Mouse (Mus musculus) cerebellum, adult (tissue): ENCODE measurements around the gene Cdk5r1.

Experiments used
- ATAC-seq: cut with Nextera tagmentation; 2 replicates; pipeline ENCODE4 v1.9.2; 2017; ENCODE audit warnings: mild to moderate bottlenecking, moderate library complexity, mixed read lengths; ENCODE audit not compliant: insufficient number of reproducible peaks, low FRiP score, low TSS enrichment

Cdk5r1 gene

DNA sequence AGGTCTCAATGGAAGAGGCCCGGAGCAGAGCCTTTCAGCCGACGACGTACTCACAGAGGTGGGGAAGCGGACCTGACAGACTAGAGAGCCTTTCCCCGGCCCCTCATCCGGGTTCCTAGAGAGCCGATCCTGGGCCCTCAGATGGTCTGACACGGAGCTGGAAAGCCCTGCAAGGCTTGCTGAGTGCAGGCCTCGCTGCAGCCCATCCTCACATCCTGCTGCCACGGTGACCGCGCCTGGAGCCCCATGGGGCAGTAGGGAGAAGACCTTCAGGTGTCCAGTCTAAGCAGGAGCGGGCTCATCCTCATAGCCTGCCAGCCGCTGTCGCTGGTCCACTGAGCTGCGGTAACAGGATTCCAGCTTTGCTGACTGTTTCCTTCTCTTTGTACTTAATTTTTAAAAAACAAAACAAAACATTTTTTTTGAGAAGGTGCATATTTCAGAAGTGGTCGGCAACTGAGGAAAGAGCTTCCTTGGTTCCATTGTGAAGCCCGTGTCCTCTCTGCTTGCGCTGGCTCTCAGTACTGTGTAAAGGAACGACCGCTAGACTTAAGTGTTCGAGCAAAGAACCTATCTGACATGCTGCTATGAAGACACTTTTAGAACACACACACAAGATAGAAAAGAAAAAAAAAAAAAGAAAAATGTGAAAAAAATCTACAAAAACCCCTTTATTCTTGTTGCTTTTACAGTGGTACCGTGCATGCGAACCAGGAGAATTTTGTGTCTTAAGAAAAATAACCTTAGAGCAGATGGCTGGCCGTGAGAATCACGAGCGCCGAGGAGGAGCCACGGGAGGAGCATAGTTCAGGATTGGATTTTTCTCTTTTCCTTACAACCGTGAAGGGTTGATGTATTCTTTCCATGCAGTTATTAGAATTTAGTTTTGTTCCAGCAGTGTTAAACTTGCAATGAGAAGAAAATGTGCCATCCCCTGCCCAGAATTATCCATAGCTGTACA lies 3.4 kb downstream of the Cdk5r1 start:
- no peak for ATAC-seq

DNA sequence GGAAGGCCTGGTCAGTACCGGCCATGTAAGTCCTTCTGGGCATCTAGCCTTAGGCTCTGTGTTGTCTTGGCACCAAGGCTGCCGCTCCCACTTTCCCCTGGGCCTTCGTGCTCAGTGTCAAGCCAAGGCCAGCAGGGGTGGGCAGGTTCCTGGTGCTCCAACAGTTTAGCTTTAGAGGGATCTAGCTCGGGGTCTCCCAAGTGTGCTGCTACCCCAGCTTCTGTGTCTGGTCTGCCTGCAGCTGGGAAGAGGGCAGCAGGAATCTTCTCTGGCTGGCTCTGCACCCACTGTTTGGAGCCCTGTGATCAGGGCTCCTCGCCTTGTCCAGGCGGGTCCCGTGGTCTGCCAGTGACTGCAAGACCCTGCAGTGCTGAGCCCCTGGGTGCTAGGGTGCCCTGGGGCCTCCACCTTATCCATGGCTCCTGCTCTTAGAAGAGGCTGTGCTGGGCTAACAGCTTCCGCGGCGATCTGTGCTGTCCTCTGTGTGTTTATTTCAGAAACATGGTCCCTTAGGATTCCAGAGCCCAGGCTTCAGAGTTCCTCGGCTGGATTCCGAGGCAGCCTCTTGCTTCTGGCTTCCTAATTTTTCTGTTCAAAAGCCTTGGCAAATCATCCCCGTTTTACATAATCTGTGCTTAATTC lies 4.7 kb downstream of the Cdk5r1 start:
- ATAC-seq: no peak

DNA sequence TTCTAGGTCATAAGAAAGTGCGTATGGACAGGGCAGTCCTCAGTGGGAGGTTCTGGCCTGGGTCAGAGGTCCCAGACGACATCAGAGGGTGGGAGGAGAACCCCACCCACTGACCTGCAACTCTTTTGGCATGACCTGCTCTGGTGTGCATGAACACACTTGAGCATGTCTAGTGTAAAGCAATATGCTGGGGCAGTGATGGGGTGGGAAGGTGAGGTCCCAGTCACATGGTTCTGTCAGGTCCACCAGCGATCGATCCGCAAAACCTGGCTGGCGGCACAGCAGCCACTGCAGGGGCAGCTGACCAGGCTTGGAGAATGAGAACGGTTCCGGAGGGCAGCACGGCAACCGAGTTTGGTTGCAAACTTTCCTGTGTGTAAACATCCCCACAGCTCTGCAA lies 5.5 kb downstream of the Cdk5r1 start:
- no peak for ATAC-seq

DNA sequence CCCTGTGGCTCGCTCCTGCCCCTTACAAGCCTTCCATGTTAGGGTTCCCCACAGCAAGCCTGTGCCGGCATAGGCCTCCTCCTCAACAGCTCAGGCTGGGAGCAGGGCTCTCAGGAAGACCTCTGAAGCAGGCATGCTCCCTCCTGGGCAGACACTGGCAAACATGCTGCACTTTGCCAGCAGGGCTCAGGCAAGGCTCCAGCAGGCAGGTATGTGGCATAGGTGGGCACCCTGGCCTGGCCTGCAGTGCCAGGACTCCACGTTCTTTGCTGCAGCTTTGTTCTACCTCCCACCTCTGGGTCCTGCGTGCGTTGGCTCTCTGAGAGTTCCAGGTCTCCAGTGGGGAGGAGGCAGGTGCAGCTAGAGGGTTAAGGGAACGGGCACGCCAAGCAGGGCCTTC lies 6.1 kb downstream of the Cdk5r1 start:
- no peak for ATAC-seq

DNA sequence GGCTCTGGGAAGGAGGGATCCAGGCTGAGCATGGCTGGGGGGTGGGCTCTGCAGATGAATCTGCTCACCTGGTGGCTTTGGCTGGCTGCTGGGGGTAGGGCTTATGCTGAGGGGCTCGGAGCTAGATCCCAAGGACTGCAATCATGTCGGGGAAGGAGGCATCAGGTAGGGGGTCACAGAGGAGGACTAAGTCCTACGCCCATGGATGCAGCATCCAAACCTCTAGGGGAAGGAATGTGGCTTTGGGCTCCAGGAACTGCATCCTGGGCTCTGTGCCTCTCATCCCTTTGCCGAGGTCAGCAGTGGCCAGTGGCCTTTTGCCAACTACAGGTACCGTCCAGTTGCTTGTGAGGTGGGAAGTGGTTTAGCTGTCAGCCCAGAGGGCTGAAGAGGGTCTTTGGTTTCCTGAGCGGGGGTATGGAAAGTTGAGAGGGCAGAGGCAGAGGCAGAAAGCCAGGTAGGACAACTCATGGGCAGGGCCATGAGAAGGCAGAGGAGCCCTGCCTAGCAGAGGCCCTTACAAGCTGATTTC lies 6.8 kb downstream of the Cdk5r1 start:
- no peak for ATAC-seq

DNA sequence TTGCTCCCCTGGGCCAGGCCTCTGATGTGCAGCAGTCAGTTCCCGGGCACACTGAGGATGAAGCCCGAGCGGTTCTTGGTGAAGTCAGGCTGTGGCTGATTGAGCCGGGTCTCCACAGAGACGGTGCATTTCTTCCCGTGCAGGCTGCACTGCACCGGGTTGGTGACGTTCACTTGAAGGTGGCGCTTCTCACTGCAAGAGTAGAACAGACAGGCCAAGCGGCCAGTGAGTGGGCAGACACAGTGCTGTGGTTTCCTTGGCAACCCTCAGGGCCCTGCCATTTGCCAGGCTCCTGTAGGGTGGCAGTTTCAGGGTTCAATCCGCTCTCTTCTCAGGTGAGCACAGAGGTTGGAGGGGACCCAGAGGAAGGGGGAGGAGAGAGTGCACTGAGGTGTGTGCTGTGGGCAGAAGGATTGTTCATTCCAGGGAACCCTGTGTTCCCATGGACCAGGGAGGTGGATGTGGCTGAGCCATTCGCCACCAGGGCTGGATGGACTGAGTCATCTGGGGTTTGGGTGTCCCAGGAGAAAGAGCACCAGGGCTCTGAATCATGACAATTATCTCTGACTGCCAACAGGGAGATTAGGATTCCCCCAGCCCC lies 7.5 kb downstream of the Cdk5r1 start:
- peak; percentile 87 for ATAC-seq

DNA sequence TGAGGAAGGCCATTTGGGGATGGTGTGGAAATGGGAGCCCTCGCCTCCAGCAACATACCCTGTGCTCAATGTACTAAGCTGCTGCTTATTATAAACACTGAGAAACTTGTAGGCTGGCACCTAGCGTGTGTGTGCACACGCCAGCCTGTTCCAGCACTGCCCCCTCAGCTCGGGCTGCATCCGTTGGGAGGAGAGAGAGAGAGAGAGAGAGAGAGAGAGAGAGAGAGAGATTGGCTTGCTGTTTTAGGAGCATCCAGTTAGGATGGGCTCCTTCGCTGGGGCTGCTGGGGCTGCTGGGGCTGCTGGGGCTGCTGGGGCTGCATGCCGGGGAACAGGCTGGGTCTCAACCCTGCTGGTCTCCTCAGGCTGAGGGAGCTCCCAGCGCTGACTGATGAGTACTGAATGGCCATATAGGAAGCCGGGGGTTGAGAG lies 8.3 kb downstream of the Cdk5r1 start:
- ATAC-seq: no peak

DNA sequence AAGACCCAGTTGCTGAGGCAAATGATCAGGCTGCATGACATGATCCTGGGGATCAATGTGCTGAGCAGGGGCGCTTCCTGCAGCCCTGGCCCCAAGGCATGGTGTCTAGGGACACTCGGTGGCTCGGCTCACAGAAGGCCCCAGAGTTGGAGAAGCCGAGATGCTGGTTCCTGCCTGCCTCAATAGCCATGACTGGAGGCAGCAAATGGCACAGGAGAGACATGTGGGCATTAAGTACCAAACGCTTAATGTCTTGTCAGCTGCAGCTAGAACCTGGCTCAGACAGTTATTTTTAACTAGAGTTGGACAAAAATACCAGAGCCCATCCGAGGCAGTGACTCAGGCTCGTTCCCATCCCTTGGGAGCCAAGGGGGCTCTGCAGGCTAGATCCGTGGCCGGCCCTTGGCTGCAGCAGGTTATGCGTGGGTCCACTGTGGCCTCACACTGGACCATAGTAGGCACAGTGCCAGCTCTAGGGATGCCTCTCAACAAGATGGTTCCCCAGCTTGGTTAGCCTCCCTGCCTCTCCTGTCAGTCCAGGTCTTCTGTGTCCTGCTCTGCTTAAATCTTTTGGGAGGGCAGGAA lies 8.9 kb downstream of the Cdk5r1 start:
- no peak for ATAC-seq

DNA sequence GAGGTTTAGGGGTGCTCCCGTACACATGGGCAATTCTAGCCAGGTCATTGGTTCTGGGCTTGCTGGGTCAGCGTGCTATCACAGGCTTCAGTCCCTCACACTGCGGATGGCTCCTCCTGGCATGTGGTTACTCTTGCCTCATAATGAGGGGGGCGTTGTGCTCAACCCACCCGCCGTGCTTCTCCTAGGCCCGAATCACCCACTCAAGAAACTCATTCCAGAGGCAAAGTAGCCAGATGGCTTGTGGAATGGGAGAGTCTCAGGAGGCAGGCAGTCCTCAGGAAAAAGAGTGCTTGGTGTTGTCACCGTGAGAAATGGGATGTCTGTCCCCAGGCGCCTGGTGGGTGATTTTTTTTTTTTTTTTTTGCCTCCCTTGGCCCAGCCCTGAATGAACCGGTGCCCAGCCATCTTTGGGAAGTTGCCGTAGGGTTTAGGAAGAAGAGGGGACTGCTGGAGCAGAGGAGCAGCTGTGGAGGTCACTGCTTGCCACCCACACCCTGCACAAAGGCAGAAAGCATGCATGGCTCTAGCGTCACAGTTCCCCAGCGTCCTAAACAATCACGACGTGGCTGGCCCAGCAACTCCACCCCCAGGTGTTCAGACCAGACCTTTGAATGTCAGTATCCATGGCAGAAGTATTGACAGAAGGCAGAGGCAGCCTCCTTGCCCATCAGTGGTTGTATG lies 11.2 kb downstream of the Cdk5r1 start:
- ATAC-seq: no peak

DNA sequence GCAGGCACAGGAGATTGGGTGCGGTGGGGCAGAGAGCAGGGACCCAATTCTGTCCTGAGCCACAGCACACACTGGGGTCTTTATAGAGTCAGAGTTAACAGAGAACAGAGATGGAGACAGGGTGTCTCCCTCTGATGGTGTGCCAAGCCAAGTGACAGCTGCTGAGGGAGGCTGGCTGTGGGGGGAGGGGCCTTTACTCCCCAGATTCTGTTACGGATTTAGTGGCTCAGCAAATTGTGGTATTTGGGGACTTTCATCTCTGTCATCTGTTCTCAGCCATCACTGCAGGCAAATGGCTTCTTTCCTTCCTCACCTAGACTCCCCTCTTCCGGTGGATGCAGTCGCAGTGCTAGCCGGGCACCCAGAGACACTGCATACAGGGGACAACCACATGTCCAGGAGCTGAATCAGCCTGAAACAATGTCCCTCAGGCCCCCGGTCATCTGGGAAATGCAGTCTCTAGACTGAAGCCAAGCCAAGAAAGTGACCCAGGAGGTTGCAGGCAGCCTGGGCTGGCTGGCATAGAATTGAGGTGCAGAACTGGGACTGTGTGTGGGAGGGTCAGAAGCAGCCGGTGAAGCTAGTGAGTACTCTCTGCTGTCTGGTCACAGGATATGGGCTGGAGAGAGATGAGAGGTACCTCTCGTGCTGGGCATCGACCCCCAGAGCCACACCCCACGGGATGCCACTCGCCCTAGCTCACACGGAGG lies 12.5 kb downstream of the Cdk5r1 start:
- ATAC-seq: no peak

DNA sequence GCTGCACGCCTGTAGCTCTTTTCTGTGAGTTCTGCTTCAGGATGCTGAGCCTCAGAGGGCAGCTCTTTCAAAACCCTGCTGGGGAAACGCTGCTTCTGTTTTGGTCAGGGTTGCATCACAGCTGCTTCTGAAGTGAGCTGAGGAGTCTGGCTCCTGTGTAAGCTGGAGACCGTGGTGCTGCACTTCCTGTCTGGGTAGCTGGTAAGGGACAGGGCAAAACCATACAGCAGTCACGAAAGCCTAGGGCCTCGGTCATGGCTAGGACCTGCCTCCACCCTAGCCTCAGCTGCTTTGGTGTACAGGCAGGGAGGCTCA lies 13.0 kb downstream of the Cdk5r1 start:
- ATAC-seq: no peak

DNA sequence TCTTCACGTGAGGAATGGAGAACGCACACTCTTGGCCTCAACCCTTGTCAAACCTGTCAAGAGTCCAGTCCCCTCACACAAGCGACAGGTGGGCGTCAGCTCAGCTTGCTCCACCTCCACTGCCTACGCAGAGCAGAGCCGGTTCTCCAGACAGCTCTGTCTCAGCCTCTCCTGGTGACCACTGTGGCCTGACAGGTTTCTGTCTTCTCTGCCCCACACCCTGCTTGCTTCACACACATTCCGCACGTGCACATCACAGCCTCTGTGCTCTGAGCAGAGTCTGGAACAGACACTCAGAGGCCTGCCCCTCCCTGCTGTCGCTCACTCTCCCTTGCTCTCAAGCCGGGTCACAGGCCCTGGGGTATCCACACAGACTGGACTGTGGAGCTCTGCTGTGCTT lies 14.0 kb downstream of the Cdk5r1 start:
- no peak for ATAC-seq

DNA sequence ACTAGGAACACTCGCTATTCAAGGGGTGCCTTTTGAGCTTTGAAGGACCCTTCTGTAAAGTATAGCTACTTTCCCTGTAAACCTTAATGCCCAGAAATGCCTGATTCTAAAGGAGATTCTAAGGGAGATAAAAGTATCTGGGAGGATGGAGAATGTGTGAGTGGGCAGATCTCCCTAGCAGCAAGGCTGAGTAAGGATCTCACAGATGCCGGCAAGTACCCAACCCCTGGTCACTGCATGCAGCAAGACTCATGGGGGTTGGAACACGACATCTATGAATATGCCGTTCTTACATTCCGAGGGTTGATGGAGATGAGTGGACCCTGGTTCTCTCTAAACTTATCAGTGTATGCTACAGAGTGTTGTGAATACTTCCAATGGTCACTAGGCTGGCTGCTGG lies 16.4 kb downstream of the Cdk5r1 start:
- ATAC-seq: no peak

DNA sequence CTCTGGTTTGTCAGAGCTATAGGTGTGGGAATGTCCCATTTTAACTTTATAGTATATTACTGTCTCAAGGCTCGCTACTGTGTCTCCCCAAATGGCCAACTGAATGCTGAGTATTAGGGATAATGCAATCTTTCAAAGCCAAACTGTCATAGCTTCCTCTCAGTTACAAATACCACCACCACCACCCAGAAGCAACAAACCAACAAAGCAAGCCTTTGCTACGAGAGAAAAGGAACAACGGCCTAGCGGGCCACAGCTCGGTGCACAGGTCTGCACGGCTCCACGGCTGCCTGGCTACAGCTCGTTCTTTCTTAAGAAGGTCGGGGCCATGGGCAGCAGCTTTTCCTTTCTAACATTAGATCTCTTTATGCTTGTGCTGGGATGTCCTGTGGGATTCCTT lies 18.0 kb downstream of the Cdk5r1 start:
- ATAC-seq: no peak

DNA sequence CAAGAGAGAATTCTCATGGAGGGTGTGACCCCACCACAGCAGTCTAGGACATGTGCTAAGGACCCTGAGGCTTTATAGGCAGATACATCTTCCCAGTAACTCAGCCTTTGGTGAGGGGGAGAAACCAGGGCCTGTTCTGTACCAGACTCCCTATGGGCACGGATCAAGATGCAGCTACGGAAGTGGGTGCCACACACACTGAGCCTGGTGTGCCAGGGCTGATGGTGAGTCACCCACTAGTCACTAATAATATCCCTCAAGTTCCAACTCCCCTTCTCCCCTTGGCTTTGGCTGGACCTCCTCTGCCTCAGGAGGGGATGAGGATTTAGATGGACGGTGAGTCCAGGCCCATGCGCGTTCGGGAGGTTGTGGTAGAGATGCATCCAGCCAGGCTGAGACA lies 19.1 kb downstream of the Cdk5r1 start:
- ATAC-seq: no peak

DNA sequence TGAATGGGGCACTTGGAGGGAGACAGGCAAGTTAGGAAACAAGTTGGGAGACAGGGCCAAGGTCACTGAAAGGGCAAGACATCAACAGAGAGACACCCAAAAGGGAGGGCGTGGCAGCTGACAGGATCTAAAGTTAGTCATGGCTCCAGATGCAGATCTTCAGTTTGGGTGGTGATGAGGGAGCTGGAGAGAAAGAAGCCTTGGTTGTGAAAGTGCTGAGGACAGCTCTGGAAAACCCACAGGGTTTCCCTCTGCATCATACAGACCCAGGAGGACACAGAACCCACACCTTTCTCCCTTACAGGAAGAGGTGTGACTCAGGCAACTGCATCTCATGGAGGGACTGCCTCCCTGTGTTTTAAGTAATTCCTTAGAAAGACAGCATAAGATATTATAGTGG lies 19.8 kb downstream of the Cdk5r1 start:
- no peak for ATAC-seq

DNA sequence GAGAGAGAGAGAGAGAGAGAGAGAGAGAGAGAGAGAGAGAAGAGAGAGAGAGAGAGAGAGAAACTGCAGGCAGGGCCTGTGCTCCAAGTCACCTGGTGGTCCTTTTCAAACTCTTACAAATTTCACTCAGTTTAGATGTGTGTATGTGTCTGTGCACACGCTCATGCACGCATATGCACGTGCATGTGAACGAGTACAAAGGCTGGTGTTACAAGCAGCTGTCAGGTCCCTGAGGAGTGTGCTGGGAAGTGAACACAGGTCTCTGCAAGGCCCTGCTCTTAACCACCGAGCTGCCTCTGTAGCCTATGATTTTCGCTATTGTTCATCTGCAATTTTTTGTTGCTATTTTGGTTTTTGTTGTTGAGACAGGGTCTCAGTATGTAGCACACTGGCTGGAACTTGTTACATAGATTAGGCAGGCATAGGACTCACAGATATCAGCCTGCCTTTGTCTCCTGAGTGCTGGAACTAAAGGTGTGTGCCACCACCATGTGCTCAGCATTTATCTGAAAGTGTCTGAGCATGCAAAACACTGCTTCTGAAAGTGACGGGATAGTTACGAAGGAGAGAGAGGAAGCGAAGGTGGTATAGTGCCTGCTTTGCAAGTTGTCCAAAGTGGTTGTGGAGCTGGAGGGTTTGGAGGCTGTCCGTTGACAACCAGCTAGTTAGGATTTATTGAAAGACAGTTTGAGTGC lies 20.5 kb downstream of the Cdk5r1 start:
- ATAC-seq: no peak

DNA sequence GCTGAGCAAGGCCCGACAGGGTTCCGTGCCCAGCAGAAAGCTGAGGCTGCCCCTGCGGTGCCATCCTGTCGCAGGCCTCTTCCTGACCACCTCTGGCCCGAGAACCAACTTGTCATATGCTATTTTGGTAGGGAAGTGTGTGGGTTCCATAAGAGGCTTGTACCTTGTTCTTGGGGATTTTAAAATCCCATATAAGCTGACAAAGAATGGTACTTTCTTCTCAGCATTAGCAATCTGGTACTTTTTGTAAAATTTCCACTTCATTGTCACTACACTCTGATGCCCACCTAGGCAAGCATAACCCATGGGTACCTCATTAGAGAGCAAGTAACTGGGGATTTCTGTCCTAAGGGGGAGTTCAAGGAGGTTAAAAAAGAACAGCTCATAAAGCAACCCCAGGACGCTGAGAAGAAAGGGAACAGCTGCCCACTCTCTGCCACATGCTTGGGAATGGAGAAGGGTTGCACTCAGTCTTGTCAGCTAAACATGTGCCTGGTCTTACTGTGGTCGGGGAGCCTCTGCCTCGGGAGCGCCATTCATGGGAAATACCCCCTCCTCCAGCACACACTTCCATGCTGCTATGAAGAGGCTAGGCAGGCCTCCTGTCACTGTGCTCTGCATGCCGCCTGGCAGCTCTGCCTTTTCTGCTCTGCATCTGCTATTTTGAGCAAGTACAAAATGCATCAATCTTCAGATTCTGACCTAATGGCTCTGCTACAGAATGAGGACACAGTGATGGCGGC lies 21.7 kb downstream of the Cdk5r1 start:
- no peak for ATAC-seq

DNA sequence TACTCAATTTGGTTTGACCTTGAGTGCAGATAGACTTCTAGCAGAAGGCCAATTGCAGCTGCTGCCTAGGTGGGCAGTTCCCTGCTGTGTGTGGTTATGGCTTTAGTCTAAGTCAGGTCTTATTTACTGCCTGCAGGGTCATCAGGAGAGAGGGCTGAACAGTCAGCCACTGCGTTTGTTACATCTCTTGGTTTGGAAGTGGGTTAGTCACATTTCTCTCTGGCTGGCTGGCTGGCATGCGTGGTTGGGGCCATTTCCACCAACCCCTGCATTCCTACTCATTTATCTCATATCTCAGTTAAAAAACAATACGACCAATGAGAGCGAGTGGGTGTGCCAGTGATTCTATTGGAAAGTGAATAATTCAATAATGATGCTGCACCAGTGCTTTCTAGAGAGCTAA lies 22.7 kb downstream of the Cdk5r1 start:
- no peak for ATAC-seq
